Mouse (Mus musculus): ENCODE measurements around the gene Ywhae. TPM values are rescaled to one million over a fixed set of nuclear protein-coding genes. Genes with fewer than 3 reads are reported as not detected.
"Not testable (repeated sequence)": the region's sequence is repeated elsewhere in the genome, so short reads cannot be mapped to it uniquely, and the experiment has no call there.

Gene Ywhae
- polyA plus RNA-seq, 1 experiment from 2014 or later, result 846 TPM

DNA sequence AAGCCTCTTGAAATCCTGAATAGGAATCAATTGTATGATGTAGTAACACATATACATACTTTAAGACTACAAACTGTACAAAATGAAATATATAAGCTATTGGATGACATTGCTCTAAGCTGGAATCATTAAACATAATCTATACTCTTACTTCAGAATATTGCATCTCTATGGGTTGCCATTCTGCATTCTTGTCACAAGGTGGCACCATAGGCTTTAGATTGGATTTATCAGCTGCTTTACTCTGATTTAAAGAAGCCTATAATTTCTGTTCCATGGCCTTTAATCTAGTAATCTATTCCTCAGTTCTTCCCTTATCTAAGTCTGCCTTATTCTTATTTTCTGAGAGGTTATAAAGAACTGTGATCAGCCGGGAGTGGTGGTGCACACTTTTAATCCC, 18.7 kb upstream of the Ywhae start:
- WGBS, result 91% methylated on average over 1 of the region's 1 CpGs
- Histone ChIP-seq H3K4me3 (replicated peaks) (no peak overlapping the region), H3K4me1 (replicated peaks) (no peaks in the 10 kb centered on the region), H3K27me3 (replicated peaks) (no peaks in the 10 kb centered on the region), H3K27ac (no peak overlapping the region), H3K9ac (no peak overlapping the region), H3K36me3 (no peaks in the 10 kb centered on the region), H3K9me3 (no peaks in the 10 kb centered on the region), H3K4me2 (replicated peaks) (no peak overlapping the region)
- ATAC-seq, result no peak

DNA sequence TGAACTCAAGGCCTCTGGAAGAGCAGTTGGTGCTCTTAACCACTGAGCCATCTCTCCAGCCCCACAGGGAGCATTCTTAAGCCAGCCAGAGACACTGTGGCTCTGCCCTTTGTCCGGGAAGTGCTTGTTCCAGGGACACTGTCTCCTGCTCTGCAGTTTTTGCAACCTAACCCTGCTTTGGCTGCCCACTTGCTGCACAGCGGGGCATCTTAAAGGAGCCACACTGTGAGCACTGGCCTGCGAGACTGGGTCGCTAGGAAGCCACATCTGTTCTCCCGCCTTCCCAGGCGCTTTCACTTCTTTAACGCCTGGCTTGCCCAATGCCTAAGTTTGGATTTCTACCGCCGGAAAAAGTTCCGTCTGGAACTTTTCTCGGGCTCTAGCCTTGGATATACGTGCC, 17.1 kb upstream of the Ywhae start:
- Histone ChIP-seq H3K9me3 (no peaks in the 10 kb centered on the region), H3K4me1 (replicated peaks) (no peaks in the 10 kb centered on the region), H3K27me3 (replicated peaks) (no peaks in the 10 kb centered on the region), H3K4me2 (replicated peaks) (0 out of 2 replicates have a peak overlapping the region, but pooled peaks have one; percentile 9), H3K4me3 (replicated peaks) (no peak overlapping the region), H3K27ac (no peak overlapping the region), H3K9ac (no peak overlapping the region), H3K36me3 (no peaks in the 10 kb centered on the region)
- WGBS, result 37% methylated on average over 12 of the region's 12 CpGs
- ATAC-seq, result no peak

DNA sequence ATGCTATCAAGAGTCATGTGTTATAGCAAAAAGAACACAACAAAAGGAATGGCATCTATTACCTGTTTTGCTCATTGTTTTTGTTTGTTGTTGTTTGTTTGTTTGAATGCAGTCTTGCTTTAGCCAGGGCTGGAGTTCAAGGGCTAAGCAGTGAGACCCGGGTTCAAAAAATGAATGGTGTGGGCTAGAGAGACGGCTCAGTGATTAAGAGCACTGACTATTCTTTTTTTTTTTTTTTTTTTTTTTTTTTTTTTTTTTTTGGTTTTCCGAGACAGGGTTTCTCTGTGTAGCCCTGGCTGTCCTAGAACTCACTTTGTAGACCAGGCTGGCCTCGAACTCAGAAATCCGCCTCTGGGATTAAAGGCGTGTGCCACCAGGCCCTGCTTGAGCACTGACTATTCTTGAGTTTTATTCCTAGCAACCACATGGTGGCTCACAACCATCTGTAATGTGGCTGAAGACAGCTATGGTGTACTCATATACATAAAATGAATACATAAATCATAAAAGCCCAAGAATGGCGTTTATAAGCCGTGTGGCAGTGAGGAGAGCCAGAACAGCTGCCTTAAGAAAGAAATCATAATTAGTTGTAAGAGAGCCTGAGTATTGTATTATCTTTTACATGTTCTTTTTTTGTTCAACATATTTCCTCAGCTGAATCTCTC, 15.9 kb upstream of the Ywhae start:
- no peak overlapping the region for H3K4me3 ChIP-seq (replicated peaks)
- H3K27me3 ChIP-seq (replicated peaks), result no peaks in the 10 kb centered on the region
- 69% methylated on average over 8 of the region's 8 CpGs for WGBS
- no peaks in the 10 kb centered on the region for H3K9me3 ChIP-seq
- H3K4me1 ChIP-seq (replicated peaks), result no peaks in the 10 kb centered on the region
- no peak for ATAC-seq
- H3K27ac ChIP-seq, result no peak overlapping the region
- H3K36me3 ChIP-seq, result no peaks in the 10 kb centered on the region
- H3K4me2 ChIP-seq (replicated peaks), result no peak overlapping the region
- no peak overlapping the region for H3K9ac ChIP-seq

DNA sequence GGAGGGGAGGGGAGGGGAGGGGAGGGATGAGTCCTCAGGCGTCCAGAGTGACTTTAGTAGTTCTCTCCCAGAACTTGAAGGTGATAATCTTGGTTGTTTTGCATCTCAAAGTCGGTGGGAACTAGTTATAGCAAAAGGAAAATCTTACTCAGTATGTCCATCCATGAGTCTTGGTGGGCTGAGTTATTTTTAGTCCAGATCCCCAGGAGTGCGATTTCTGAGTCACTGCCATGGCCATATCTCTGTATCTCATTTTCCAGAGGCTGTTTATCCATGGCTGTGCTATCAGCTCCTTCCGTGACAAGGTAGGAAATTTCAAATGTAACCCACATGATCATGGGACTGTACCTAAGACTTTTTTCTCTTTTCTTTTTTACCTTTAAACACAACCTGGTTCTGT, 10.3 kb upstream of the Ywhae start:
- no peaks in the 10 kb centered on the region for H3K27me3 ChIP-seq (replicated peaks)
- H3K36me3 ChIP-seq, result no peaks in the 10 kb centered on the region
- no peaks in the 10 kb centered on the region for H3K9me3 ChIP-seq
- no peak overlapping the region for H3K9ac ChIP-seq
- H3K27ac ChIP-seq, result no peak overlapping the region
- H3K4me2 ChIP-seq (replicated peaks), result no peak overlapping the region
- no peak for ATAC-seq
- 47% methylated on average over 4 of the region's 4 CpGs for WGBS
- H3K4me1 ChIP-seq (replicated peaks), result no peaks in the 10 kb centered on the region
- H3K4me3 ChIP-seq (replicated peaks), result no peak overlapping the region

DNA sequence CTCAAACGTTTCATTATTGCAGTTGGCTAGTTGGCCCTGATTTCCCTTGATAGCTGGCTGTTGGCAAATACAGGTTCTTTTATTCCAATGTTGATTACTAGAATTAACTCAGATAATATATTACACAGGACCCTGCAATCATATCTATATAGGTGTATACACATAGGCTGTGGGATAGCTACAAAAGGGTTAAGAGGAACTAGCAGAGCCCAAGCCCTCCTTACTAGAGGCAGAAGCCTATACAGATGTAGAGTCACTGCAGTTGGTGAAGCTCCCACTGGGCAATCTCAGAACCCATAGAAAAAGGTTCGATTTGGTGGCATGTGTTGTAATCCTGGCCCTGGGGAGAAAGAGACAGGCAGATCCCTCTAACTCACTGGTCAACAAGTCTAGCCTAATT, 5.5 kb upstream of the Ywhae start:
- Histone ChIP-seq H3K4me3 (replicated peaks) (no peak overlapping the region), H3K27me3 (replicated peaks) (no peaks in the 10 kb centered on the region), H3K9ac (no peak overlapping the region), H3K27ac (no peak overlapping the region), H3K4me1 (replicated peaks) (0 out of 2 replicates have a peak, but pooled peaks cover 3% of the 10 kb centered on the region), H3K4me2 (replicated peaks) (no peak overlapping the region), H3K36me3 (no peaks in the 10 kb centered on the region), H3K9me3 (no peaks in the 10 kb centered on the region)
- no peak for ATAC-seq
- WGBS, result 74% methylated on average over 2 of the region's 2 CpGs

DNA sequence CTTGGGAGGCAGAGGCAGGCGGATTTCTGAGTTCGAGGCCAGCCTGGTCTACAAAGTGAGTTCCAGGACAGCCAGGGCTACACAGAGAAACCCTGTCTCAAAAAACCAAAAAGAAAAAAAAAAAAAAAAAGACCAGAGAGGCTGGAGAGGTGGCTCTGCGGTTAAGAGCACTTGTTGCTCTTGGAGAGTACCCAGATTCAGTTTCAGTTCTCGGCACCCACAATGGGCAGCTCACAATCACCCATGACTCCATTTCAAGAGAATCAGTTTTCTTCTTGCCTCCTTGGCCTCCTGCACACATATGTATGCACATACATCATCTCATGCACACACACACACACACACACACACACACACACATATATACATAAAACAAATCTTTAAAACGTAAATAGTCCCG, 5.0 kb upstream of the Ywhae start:
- not testable (repeated sequence) for H3K27me3 ChIP-seq (replicated peaks); H3K9ac ChIP-seq; H3K36me3 ChIP-seq; ATAC-seq; H3K4me2 ChIP-seq (replicated peaks); H3K4me1 ChIP-seq (replicated peaks); H3K27ac ChIP-seq; H3K9me3 ChIP-seq; H3K4me3 ChIP-seq (replicated peaks)
- WGBS, result 89% methylated on average over 6 of the region's 6 CpGs

DNA sequence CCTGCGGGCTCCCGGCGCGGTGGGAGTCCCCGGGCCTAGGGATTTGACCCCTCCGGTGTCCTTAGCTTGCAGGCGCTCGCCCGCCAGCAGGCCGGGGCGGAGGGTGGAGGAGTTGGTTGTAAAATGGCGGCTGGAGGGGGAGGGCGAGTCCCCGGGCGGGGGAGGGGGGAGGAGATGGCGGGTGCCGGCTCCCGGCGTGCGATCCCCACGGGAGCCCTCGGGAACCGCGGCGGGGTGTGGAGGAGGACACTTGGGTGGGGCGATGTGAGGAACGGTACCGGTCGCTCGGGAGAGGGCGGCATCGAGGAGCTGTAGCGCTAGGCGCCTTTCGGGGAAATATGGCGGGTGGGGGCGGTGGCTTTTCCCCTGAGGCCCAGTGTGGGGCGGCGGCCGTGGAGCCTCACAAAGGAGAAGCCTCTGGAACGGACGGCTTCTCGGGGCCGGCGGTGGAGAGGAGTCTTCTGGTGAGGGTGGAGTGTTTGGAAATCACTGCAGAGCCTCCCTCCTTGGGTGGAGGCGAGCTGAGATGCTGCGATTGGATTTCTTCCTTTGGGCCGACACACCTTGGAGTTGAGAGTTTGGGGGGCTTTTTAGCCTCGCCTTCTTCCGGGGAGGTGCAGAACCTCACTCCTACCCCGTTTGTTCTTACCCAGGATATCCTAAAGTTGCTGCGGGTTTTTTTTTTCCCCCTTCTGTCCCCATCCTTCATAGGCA, 715 bp downstream of the Ywhae start:
- peak; percentile 77 for ATAC-seq
- Histone ChIP-seq H3K4me1 (replicated peaks) (peaks cover 27% of the 10 kb centered on the region), H3K9me3 (no peaks in the 10 kb centered on the region), H3K4me2 (replicated peaks) (peak overlapping the region; percentile 87), H3K9ac (peak overlapping the region; percentile 100), H3K4me3 (replicated peaks) (peak overlapping the region; percentile 84), H3K27ac (peak overlapping the region; percentile 98), H3K27me3 (replicated peaks) (no peaks in the 10 kb centered on the region), H3K36me3 (peaks cover 4% of the 10 kb centered on the region; the same call in 1 of the 2 replicates)
- under 1% methylated on average over 50 of the region's 52 CpGs for WGBS

DNA sequence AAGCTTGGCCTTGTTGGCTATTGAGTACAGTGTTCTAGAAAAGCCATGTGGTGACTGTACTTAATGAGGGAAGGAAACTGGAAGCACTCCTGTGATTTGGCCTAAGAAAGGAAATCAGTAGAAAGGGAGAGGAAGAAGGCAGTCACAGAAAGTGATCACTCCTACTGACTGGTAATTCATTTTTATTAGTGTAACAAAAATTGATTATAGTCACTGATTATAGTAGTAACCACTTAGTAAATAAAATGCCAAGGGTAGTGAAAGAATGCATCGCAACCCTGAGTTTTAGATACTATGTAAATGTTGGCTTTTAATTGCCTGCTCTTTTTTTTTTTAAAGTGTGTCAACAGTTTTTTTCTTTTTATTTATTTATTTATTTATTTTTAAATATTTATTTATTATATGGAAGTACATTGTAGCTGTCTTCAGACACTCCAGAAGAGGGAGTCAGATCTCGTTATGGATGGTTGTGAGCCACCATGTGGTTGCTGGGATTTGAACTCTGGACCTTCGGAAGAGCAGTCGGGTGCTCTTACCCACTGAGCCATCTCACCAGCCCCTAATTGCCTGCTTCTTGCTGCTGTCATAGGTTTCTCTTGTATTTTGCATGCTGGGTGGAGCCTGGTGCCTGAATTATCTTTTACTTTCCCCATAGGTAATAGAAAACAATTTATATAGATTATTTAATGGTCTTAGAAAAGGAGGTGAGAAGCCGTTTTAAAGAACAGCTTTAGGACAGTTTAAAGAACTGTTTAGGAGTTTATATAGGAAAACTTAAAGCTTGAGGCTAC, 3.0 kb downstream of the Ywhae start:
- no peak for ATAC-seq
- Histone ChIP-seq H3K27ac (no peak overlapping the region), H3K4me3 (replicated peaks) (peak overlapping the region; percentile 84; the same call in 1 of the 2 replicates), H3K4me2 (replicated peaks) (peak overlapping the region; percentile 68), H3K4me1 (replicated peaks) (peaks cover 32% of the 10 kb centered on the region), H3K9me3 (no peaks in the 10 kb centered on the region), H3K36me3 (peaks cover 4% of the 10 kb centered on the region; the same call in 1 of the 2 replicates), H3K27me3 (replicated peaks) (no peaks in the 10 kb centered on the region), H3K9ac (no peak overlapping the region)
- WGBS, result 71% methylated on average over 5 of the region's 5 CpGs

DNA sequence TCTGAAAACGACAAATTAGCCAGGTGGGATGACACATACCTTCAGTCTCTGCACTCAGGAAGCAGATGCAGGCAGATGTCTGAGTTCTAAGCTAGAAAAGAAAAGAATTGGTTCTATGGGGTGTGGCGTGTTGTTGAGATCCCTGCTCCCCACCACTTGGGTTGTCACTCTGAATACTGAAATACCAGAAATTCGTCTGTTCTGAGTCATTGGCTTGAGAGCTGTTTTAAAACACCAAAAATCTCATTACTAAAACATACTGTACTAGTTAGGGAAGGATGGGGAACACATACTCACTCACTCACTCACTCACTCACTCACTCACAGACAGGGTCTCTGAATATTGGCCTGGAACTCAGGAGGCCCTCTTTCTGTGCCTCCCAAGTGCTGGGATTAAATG, 4.3 kb downstream of the Ywhae start:
- H3K4me1 ChIP-seq (replicated peaks), result peaks cover 31% of the 10 kb centered on the region
- peaks cover 4% of the 10 kb centered on the region; the same call in 1 of the 2 replicates for H3K36me3 ChIP-seq
- no peak overlapping the region; the same call in 1 of the 2 replicates for H3K4me2 ChIP-seq (replicated peaks)
- no peak overlapping the region for H3K9ac ChIP-seq
- no peaks in the 10 kb centered on the region for H3K27me3 ChIP-seq (replicated peaks)
- H3K4me3 ChIP-seq (replicated peaks), result no peak overlapping the region
- no peak overlapping the region for H3K27ac ChIP-seq
- 50% methylated on average over 3 of the region's 3 CpGs for WGBS
- no peak for ATAC-seq
- H3K9me3 ChIP-seq, result no peaks in the 10 kb centered on the region

DNA sequence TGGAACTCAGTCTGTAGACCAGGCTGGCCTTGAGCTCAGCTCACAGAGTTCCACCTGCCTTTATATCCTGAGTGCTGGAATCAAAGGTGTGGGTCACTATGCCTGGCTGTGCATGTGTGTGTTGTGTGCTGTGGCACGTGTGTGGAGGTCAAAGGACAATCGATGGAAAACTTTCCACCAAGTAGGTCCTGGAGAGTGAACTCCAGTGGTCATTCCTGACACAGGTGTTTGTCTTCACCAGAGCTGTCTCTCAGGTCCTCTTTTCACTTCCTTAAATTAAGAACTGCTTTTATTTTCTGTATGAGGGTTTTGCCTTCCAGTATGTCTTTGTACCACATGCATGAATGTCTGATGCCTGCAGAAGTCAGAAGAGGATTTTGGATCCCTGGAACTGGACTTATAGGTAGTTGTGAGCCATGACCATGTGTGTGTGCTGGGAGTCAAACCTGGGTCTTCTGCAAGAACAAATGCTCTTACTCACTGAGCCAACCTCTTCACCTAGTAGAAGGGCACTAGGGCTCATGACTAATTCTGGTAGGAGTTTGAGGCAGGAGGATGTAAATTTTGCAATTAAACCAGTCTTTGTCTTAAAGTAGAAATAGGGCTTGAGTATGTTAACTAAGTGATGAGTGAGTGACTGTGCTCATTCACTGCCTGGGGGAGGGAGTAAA, 5.3 kb downstream of the Ywhae start:
- WGBS, result 73% methylated on average over 2 of the region's 2 CpGs
- no peak overlapping the region for H3K4me3 ChIP-seq (replicated peaks)
- peaks cover 34% of the 10 kb centered on the region for H3K4me1 ChIP-seq (replicated peaks)
- no peak overlapping the region for H3K4me2 ChIP-seq (replicated peaks)
- H3K27ac ChIP-seq, result no peak overlapping the region
- no peak for ATAC-seq
- H3K9me3 ChIP-seq, result no peaks in the 10 kb centered on the region
- H3K36me3 ChIP-seq, result peaks cover 4% of the 10 kb centered on the region; the same call in 1 of the 2 replicates
- no peaks in the 10 kb centered on the region for H3K27me3 ChIP-seq (replicated peaks)
- no peak overlapping the region for H3K9ac ChIP-seq

DNA sequence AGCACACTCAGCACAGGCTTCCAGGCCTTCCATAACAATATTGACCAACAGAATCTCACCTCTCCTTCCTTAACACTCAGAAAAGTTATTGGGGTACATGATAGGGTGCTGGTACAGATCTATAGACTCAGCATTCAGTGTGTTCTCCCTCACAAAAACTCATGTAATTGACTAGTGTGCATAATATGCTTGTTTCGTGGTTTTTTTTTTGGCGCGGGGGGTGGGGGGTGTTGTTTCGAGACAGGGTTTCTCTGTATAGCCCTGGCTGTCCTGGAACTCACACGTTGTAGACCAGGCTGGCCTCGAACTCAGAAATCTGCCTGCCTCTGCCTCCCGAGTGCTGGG, 5.8 kb downstream of the Ywhae start:
- no peak overlapping the region for H3K4me2 ChIP-seq (replicated peaks)
- H3K4me3 ChIP-seq (replicated peaks), result no peak overlapping the region
- peaks cover 34% of the 10 kb centered on the region for H3K4me1 ChIP-seq (replicated peaks)
- H3K9me3 ChIP-seq, result no peaks in the 10 kb centered on the region
- H3K9ac ChIP-seq, result no peak overlapping the region
- 90% methylated on average over 7 of the region's 7 CpGs for WGBS
- no peaks in the 10 kb centered on the region for H3K27me3 ChIP-seq (replicated peaks)
- H3K27ac ChIP-seq, result no peak overlapping the region
- H3K36me3 ChIP-seq, result peaks cover 4% of the 10 kb centered on the region; the same call in 1 of the 2 replicates
- ATAC-seq, result no peak

DNA sequence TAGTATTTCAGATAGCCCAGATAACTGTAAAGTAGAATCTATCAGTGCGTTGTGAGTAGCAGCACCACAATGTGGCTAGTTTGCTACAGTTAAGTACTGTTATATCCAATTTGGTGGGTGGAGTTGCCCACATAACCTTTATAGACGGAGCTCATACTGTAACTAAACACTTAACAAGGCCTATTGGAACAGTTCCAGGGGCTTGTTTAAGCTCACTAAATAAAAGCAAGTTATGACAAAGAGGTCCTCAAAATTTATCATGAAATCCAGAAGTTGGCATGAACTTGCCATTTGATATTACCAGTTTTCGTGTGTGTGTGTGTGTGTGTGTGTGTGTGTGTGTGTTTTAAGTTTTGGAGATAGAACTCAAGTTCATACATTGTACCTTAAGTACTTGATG, 7.5 kb downstream of the Ywhae start:
- Histone ChIP-seq H3K27me3 (replicated peaks) (no peaks in the 10 kb centered on the region), H3K27ac (no peak overlapping the region), H3K9me3 (no peaks in the 10 kb centered on the region), H3K4me3 (replicated peaks) (no peak overlapping the region), H3K4me1 (replicated peaks) (peaks cover 28% of the 10 kb centered on the region), H3K9ac (no peak overlapping the region), H3K4me2 (replicated peaks) (no peak overlapping the region), H3K36me3 (peaks cover 4% of the 10 kb centered on the region; the same call in 1 of the 2 replicates)
- no peak for ATAC-seq
- 62% methylated on average over 3 of the region's 3 CpGs for WGBS

Data from intestine, embryonic 15.5 days (tissue).